21 mouse cellular contexts compared by ENCODE assay signal in the genomic region with DNA sequence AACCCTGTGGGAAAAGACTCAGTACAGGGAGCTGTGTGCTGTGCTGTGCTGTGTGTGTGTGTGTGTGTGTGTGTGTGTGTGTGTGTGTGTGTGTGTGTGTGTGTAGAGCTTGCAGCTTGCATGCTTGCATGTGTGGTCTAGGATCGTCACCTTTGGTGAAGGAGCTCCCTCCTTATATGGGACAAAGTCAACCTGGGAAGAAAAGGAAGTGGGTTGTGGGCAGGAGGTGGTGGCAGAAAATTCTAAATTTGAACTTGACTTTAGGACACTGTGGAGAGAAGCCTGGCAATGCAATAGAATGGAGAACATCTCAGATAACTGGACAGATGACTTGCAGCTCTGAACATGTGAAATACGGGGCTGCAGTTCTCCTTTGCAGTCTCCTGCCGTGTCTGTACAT.
DNase-seq lines count a peak whose midpoint lies in the region; ATAC-seq and TF ChIP-seq lines count a peak whose summit lies in the region.
"Had no signal": no experiment of that assay in that cellular context is flagged by ENCODE, and none has a peak within 500 bp of the region (broad histone marks: within the 10 kb centered on the region; RNA-seq: fewer than 3 reads in every experiment).

No protein-coding gene starts in this region.

- DNase-seq in thymus, postnatal 4 days: peak; percentile 16
- no peak for DNase-seq in adrenal gland, postnatal 10 days
- no peak for DNase-seq in layer of hippocampus, adult 9-10 months (ENCODE audit: low spot score)
- DNase-seq: cerebellum, adult 8-10 months; gastrocnemius, postnatal 25 days; heart, postnatal 10 days; kidney, adult 9 months; kidney, postnatal 4 days; liver; liver, postnatal 0 days; lung, postnatal 14 days; retina, postnatal 1 day had no signal

- H3K4me1 ChIP-seq in intestine, embryonic 16.5 days (ENCODE audit: control insufficient read depth, insufficient read depth, low read length): peaks cover 7% of the 10 kb centered on the region
- no peaks in the 10 kb centered on the region for H3K4me1 ChIP-seq in intestine, postnatal 0 days (replicated peaks; ENCODE audit: control insufficient read depth, insufficient read depth, low read length)
- H3K4me1 ChIP-seq: hindbrain, embryonic 13.5 days had no signal

- no peaks in the 10 kb centered on the region for H3K27me3 ChIP-seq in intestine, embryonic 16.5 days (replicated peaks; ENCODE audit: control insufficient read depth, insufficient read depth, low read length)
- no peaks in the 10 kb centered on the region for H3K27me3 ChIP-seq in intestine, postnatal 0 days (replicated peaks; ENCODE audit: control insufficient read depth, insufficient read depth, low read length)
- H3K27me3 ChIP-seq: hindbrain, embryonic 13.5 days had no signal

- no peaks in the 10 kb centered on the region for H3K36me3 ChIP-seq in intestine, embryonic 16.5 days (ENCODE audit: control insufficient read depth, insufficient read depth, low read length)
- H3K36me3 ChIP-seq in intestine, postnatal 0 days (ENCODE audit: control insufficient read depth, insufficient read depth): no peaks in the 10 kb centered on the region
- H3K36me3 ChIP-seq: hindbrain, embryonic 13.5 days had no signal

- ATAC-seq in intestine, embryonic 16.5 days: no peak
- ATAC-seq in intestine, postnatal 0 days: no peak
- peak; percentile 59 to 62 for ATAC-seq in hematopoietic stem cell, adult 5-6 weeks (replicated peaks in 1 of 2; ENCODE audit: insufficient read depth in 1 of 2, low FRiP score in 2 of 2, low TSS enrichment in 1 of 2, low read depth in 1 of 2, poor library complexity in 2 of 2, severe bottlenecking in 2 of 2)
- ATAC-seq in megakaryocyte progenitor cell, adult 5-6 weeks (replicated peaks; ENCODE audit: poor library complexity): peak; percentile 51
- ATAC-seq in erythroid progenitor cell, adult 5-6 weeks (replicated peaks; ENCODE audit: low FRiP score, poor library complexity, severe bottlenecking): no peak
- ATAC-seq: forebrain, embryonic 14.5 days; inflammation-experienced regulatory T-cells, adult 6 months; liver, postnatal 0 days had no signal

- 82% methylated on average over 3 of the region's 3 CpGs for WGBS in intestine, embryonic 16.5 days
- 86% methylated on average over 3 of the region's 3 CpGs for WGBS in intestine, postnatal 0 days

- no peak for TF ChIP-seq CTCF in intestine, postnatal 0 days (IDR thresholded peaks at IDR 0.05; ENCODE audit: low read depth)

- no peaks in the 10 kb centered on the region for H3K9me3 ChIP-seq in intestine, embryonic 16.5 days (ENCODE audit: control insufficient read depth, low read length)
- H3K9me3 ChIP-seq in intestine, postnatal 0 days (ENCODE audit: control insufficient read depth): no peaks in the 10 kb centered on the region
- H3K9me3 ChIP-seq: hindbrain, embryonic 13.5 days had no signal

- no peak overlapping the region for H3K4me2 ChIP-seq in intestine, embryonic 16.5 days (ENCODE audit: low read depth, low read length)
- no peak overlapping the region for H3K4me2 ChIP-seq in intestine, postnatal 0 days (replicated peaks; ENCODE audit: low read depth)
- H3K4me2 ChIP-seq: heart, embryonic 11.5 days; hindbrain, embryonic 13.5 days had no signal

- no peak overlapping the region for H3K4me3 ChIP-seq in intestine, embryonic 16.5 days (ENCODE audit: low read length)
- H3K4me3 ChIP-seq in intestine, postnatal 0 days (ENCODE audit: low read depth, low read length): no peak overlapping the region
- H3K4me3 ChIP-seq: hindbrain, embryonic 13.5 days had no signal

- no peak overlapping the region for H3K9ac ChIP-seq in intestine, embryonic 16.5 days (ENCODE audit: low read depth, low read length)
- H3K9ac ChIP-seq in intestine, postnatal 0 days (ENCODE audit: low read depth, low read length): no peak overlapping the region
- H3K9ac ChIP-seq: hindbrain, embryonic 13.5 days; liver, postnatal 0 days had no signal

- H3K27ac ChIP-seq in intestine, embryonic 16.5 days (ENCODE audit: low read length): peak overlapping the region; percentile 11; the same call in 1 of the 2 replicates
- H3K27ac ChIP-seq in intestine, postnatal 0 days (ENCODE audit: low read depth, low read length): no peak overlapping the region
- H3K27ac ChIP-seq: hindbrain, embryonic 13.5 days had no signal

Comparison
In these comparisons a context has a peak if more than half of its experiments do, and no peak if none do; other contexts are left out.
1. ATAC-seq: peak in hematopoietic stem cell, adult 5-6 weeks (2 of 2) and megakaryocyte progenitor cell, adult 5-6 weeks (single experiment); none in intestine, embryonic 16.5 days (single experiment), intestine, postnatal 0 days (single experiment) and erythroid progenitor cell, adult 5-6 weeks (single experiment).